Mouse (Mus musculus) testis, adult 2 months (tissue): ENCODE measurements around the gene Rab37. TPM values are rescaled to one million over a fixed set of nuclear protein-coding genes. Genes with fewer than 3 reads are reported as not detected.

ENCODE experiments used
- H3K27ac ChIP-seq: fragments of 200-500 bp; 2 replicates; pipeline ENCODE4 v1.5.1; 2012; ENCODE audit warnings: low read depth, low read length; ENCODE audit not compliant: control insufficient read depth, insufficient read depth
- H3K27me3 ChIP-seq: fragments of 200-500 bp; 2 replicates; pipeline ENCODE4 v1.6.1; 2012; ENCODE audit warnings: mild to moderate bottlenecking, low read length, moderate library complexity; ENCODE audit not compliant: control insufficient read depth, insufficient read depth
- H3K36me3 ChIP-seq: fragments of 200-500 bp; 2 replicates; pipeline ENCODE4 v1.6.1; 2012; ENCODE audit warnings: mild to moderate bottlenecking, low read length; ENCODE audit not compliant: control insufficient read depth, insufficient read depth
- H3K4me1 ChIP-seq: fragments of 200-500 bp; 2 replicates; pipeline ENCODE4 v1.6.1; 2012; ENCODE audit warnings: low read length; ENCODE audit not compliant: control insufficient read depth, insufficient read depth
- H3K4me3 ChIP-seq: fragments of 200-500 bp; 2 replicates; pipeline ENCODE4 v1.5.1; 2012; ENCODE audit warnings: low read depth, mild to moderate bottlenecking, low read length, moderate library complexity, mixed read lengths; ENCODE audit not compliant: control insufficient read depth
- CTCF ChIP-seq: fragments of 200-500 bp; IDR thresholded peaks from 2 replicates; pipeline ENCODE4 v1.5.1; 2012; ENCODE audit warnings: low read depth, mild to moderate bottlenecking, inconsistent platforms, low read length, moderate library complexity; ENCODE audit not compliant: control insufficient read depth, insufficient read depth, insufficient replicate concordance
- POLR2A ChIP-seq: fragments of 200-500 bp; IDR thresholded peaks from 2 replicates; pipeline ENCODE4 v1.6.1; 2012; ENCODE audit warnings: low read depth, mild to moderate bottlenecking, inconsistent platforms, low read length, moderate library complexity; ENCODE audit not compliant: control insufficient read depth
- polyA plus RNA-seq: library from polyadenylated mRNA; depleted of rRNA; stranded (reverse); fragments of >200 nt; gene quantifications from 2 replicates; pipeline ENCODE4 v1.2.3, GENCODE M21; 2012

Rab37 gene
- polyA plus RNA-seq, 1 experiment, result not detected

- H3K4me3 ChIP-seq, result no peak overlapping the region
- H3K27me3 ChIP-seq, result no peaks in the 10 kb centered on the region
- H3K36me3 ChIP-seq, result no peaks in the 10 kb centered on the region
- H3K4me1 ChIP-seq, result peaks cover 2% of the 10 kb centered on the region; the same call in 1 of the 2 replicates
- no peak for TF ChIP-seq CTCF
- TF ChIP-seq POLR2A, result no peak
- no peak overlapping the region for H3K27ac ChIP-seq
Measured at GRCm38 (mm10) chr11:115110271-115110670, 19.0 kb downstream of the Rab37 start.

GRCm38 (mm10) chr11:115112196-115112595 is 21.0 kb downstream of the Rab37 start:
- H3K4me1 ChIP-seq, result peaks cover 5% of the 10 kb centered on the region; the same call in 1 of the 2 replicates

GRCm38 (mm10) chr11:115119409-115119808 is 28.2 kb downstream of the Rab37 start:
- Histone ChIP-seq H3K27ac (no peak overlapping the region), H3K4me1 (peaks cover 5% of the 10 kb centered on the region; the same call in 1 of the 2 replicates), H3K4me3 (no peak overlapping the region), H3K27me3 (no peaks in the 10 kb centered on the region), H3K36me3 (no peaks in the 10 kb centered on the region)
- TF ChIP-seq CTCF, result no peak
- TF ChIP-seq POLR2A, result no peak

More at GRCm38 (mm10) chr11:115112196-115112595, 21.0 kb downstream of the Rab37 start:
- no peak overlapping the region for H3K27ac ChIP-seq
- H3K4me3 ChIP-seq, result no peak overlapping the region
- TF ChIP-seq POLR2A (no peak), CTCF (no peak)
- no peaks in the 10 kb centered on the region for H3K36me3 ChIP-seq
- no peaks in the 10 kb centered on the region for H3K27me3 ChIP-seq

- no peaks in the 10 kb centered on the region for H3K27me3 ChIP-seq
- H3K36me3 ChIP-seq, result no peaks in the 10 kb centered on the region
- no peak overlapping the region for H3K4me3 ChIP-seq
- no peaks in the 10 kb centered on the region for H3K4me1 ChIP-seq
- H3K27ac ChIP-seq, result no peak overlapping the region
- TF ChIP-seq CTCF (no peak), POLR2A (no peak)
Measured at GRCm38 (mm10) chr11:115128483-115128882, 37.3 kb downstream of the Rab37 start.

- Histone ChIP-seq H3K27me3 (no peaks in the 10 kb centered on the region), H3K27ac (no peak overlapping the region), H3K4me1 (no peaks in the 10 kb centered on the region), H3K4me3 (no peak overlapping the region), H3K36me3 (no peaks in the 10 kb centered on the region)
- TF ChIP-seq CTCF (no peak), POLR2A (no peak)
Measured at GRCm38 (mm10) chr11:115129508-115130126, 38.4 kb downstream of the Rab37 start.

GRCm38 (mm10) chr11:115131768-115132381 is 40.6 kb downstream of the Rab37 start:
- no peaks in the 10 kb centered on the region for H3K4me1 ChIP-seq
- H3K27ac ChIP-seq, result no peak overlapping the region
- H3K36me3 ChIP-seq, result no peaks in the 10 kb centered on the region
- TF ChIP-seq CTCF, result no peak
- H3K27me3 ChIP-seq, result no peaks in the 10 kb centered on the region
- no peak overlapping the region for H3K4me3 ChIP-seq

GRCm38 (mm10) chr11:115133800-115134199 is 42.6 kb downstream of the Rab37 start, which contains the start of gene Cd300lf:
TSS of gene Cd300lf (minus strand) at chr11:115133992.
- TF ChIP-seq CTCF, result no peak
- TF ChIP-seq POLR2A, result no peak
- no peaks in the 10 kb centered on the region for H3K27me3 ChIP-seq
- H3K27ac ChIP-seq, result no peak within 1 kb of the TSS
- H3K4me1 ChIP-seq, result no peaks in the 10 kb centered on the region
- no peaks in the 10 kb centered on the region for H3K36me3 ChIP-seq
- H3K4me3 ChIP-seq, result no peak within 1 kb of the TSS

- no peak overlapping the region for H3K27ac ChIP-seq
- H3K4me3 ChIP-seq, result no peak overlapping the region
- TF ChIP-seq CTCF (no peak), POLR2A (no peak)
- H3K4me1 ChIP-seq, result no peaks in the 10 kb centered on the region
- H3K27me3 ChIP-seq, result no peaks in the 10 kb centered on the region
- H3K36me3 ChIP-seq, result no peaks in the 10 kb centered on the region
Measured at GRCm38 (mm10) chr11:115138597-115139262, 47.5 kb downstream of the Rab37 start.
